Mouse (Mus musculus) cerebellum, adult 2 months (tissue): Measurements from ENCODE around the gene Gmpr2.

Experiments used
- CTCF ChIP-seq: fragments of 200-500 bp; IDR thresholded peaks from 2 replicates; pipeline ENCODE4 v1.5.1; 2011; ENCODE audit warnings: low read depth, mild to moderate bottlenecking, control low read depth, low read length, moderate library complexity, borderline replicate concordance; ENCODE audit not compliant: insufficient read depth
- POLR2A ChIP-seq: fragments of 200-500 bp; IDR thresholded peaks from 2 replicates; pipeline ENCODE4 v1.6.1; 2011; ENCODE audit warnings: low read length, control low read depth, borderline replicate concordance; ENCODE audit not compliant: insufficient read depth

GRCm38 (mm10) chr14:55721076-55721475 is 49.3 kb downstream of the Gmpr2 start:
- TF ChIP-seq CTCF: no peak
- no peak for TF ChIP-seq POLR2A
